Mouse (Mus musculus) thymus, adult 18-20 months (tissue): ENCODE measurements around the gene Zfp366.

Source experiments
- DNase-seq, 2 experiments: peaks; one replicate each; pipeline ENCODE4 v3.0.0; 2022; ENCODE audit warnings: mixed read lengths in 2 of 2

Zfp366 gene

DNA sequence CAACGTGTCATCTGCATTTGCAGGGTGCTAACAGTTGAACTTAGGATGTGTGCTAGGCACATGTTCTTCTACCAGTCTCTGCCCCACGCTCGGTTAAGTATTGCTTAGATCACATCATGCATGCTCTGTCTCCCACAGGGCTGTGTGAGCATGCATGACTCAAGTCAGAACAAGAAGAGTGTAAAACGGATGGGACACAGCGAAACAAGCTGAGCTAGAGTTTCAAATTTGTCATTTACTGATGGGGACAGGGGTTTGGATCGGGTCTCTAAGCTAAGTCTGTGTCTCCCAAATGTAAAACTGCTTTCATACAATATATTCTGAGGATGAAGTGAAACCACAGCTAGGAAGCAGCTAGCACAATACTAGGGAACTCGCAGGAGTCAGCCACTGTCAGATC lies 2.2 kb downstream of the Zfp366 start:
- no peak for DNase-seq

DNA sequence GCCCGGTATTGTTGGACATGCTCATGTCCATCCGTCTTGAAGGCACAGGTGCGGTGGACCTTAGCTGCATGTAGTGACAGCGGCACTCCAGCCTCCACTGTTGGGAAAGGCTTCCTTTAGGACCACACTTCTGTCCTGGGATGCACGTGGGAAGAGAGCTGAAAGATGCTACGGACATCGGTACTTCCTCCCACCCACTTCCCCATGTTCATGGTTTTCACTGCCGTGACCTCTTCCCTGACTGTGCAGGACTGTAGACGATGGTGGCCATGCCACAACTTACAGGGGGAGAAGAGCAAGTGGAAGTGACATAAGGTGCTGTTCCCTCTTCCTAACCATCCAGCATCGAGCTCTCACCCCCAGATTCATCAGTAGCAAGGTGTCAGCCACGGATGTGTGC lies 2.8 kb downstream of the Zfp366 start:
- no peak for DNase-seq

DNA sequence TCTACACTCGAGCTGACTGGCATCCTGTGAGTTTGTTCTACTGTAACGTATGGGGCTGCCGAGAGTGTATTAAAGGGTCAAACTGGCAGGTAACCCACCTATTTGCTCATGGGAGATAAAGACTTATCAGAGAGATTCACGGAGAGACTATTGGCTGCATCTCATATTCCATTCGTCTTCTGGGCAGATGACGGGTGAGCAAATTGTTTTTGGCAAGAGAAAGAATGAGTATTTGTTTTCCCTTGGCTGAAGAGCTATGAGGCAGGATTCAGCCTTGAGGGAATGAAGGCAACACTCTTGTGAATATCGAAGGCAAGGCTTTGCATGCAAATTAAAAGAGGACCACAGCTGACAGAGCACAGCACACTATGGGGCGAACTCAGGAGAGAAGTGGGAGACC lies 4.0 kb downstream of the Zfp366 start:
- no peak for DNase-seq

DNA sequence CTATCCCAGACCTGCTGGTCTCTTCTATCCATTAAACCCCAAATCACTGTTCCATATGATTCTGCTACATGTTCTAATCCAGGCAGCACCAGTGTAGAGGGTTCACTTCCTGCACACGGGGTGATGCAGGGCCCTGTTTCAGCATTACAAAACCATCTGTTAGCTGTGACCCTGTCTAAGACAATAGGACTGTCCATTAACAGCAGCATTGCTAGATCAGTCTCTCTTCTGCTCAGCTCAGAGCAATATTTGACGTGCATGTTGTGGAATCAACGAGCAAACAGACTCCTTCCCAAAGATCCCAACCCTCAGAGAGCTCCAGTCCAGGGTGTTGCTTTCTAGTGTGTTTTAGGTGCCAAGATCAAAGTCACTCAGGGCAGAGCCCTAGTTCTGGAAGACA lies 5.0 kb downstream of the Zfp366 start:
- no peak for DNase-seq

DNA sequence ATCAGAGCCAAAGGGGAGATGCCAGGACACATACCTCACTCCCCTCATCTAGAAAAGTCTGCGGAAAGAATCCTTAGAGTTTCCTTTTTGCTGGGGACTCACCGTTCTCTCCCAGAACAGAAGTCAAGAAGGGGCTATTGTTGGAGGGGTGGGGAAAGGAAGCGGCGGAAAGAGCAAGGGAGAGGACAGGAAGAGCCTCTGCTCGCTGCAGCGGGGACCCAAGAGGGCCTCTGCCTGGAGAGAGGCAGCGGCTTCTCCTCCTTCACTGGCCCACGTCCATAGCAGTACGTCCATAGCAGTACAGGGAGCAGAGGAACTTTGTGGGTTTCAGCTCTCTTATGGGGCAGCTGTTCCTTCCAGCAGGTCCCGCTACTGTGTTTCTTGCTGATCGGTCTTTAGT lies 5.8 kb downstream of the Zfp366 start:
- DNase-seq = no peak

DNA sequence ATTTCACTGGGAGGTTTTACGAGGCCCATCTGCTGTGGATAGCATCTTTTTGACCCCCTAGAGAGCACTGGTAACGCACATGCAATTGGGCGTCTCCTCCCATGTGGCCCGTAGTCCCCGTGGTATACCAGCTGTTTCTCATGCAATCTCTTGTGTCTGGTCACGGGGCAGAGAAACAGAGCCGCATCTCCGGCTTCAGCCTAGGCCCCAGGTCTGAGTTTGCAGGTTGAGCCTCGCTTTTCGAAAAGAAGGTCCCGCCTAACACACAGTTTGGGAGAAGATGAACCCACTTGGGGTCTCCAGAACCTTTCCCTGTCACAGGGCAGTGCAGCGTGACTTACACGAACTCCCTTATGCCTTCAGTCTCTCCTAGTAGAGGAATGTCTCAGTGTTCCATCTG lies 6.4 kb downstream of the Zfp366 start:
- DNase-seq = no peak

DNA sequence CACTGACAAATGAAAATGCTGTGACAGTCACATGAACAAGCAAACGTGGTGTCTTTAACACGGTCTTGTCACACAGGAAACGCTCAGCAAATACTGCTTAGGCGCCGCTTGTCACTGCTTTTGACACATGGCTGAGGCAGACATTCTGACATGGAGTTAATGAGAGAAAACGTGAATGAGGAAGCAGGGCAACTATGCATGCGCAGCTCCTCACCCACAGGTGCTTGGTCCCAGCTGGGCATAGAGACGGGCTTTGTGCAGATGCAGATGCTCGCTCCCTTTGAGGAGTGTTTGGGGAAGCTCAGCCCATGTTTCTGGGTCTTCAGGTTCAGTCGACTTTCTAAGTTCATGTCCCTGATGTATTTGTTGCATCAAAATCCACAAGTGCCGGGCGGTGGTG lies 11.7 kb downstream of the Zfp366 start:
- DNase-seq = no peak

DNA sequence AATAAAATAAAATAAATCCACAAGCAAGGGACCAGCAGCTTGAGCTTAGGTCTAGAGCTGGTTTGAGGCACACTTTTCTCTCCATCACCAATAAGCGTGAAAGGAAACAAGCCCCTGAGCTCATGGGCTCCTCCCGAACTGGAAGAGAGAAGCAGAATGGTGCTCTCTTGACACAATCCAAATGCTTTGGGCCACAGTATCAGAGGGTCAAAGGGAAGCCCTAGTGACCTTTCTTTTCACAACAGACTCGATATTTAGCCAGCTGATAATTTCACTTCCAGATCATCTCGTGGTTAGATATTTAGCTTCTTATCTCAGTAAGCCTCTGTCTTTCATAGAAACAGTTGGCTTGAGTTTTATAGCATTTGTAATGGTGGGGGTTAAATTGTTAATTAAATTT lies 12.2 kb downstream of the Zfp366 start:
- no peak for DNase-seq

DNA sequence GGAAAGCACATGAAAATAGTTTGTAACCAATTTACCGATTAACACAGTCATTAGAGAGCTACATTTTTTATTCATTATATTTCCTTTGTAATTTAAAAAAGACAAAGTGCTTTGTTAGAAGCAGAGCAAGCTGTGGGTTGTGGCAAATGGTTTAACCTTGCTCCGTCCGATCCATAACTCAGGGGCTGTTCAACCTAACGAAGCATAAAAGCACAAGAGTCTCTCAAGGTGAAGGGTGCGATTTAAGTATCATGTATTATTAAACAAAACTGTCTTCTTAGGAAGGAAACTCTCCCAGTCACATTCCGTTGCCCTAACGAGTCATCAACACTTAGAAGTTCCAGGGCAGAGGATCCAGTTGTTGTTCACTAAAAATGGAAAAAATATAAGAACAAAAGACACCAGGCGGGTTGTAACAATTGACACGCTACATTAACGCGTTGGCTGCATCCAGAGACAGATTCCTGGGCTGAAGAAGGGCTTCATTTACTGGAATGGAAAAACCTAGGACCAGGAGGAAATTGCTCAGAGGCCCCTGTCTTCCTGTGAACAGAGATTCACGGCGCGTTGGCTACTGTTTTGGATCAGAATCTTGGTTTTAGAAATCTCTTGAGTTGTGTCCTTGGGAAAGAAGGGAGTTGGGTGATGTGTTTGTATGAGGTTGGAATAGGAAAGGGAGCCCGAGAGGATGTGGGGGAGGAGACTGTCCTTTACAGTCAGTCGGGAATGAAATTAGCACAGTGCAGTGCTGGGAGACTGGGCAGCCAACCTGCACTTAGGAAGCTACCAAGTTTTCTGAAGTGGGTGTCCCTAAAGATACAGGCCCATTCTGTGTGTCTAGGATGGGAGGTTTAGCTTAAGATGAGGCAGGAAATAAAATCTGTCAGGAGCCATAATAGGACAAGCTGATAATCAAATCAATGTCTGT lies 17.3 kb downstream of the Zfp366 start:
- DNase-seq = no peak

DNA sequence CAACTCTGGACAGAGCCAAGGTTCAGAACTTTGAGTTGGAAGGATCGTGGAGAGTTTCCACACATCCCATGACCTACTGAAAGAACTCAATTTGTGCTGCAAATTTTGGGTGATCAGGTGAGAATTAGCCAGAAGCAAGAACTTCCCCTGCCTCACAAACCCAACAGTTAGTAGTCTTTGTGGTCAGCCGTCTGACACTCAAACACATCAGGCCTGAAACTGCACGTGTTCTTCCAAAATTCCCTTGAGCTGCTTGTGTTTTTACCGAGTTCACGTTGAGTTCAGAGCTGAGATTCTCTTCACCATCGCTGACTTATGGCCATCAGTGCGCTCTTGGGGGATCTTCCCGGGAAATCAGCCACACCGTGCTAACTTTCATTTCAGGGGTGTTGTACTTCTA lies 22.6 kb downstream of the Zfp366 start:
- no peak for DNase-seq

DNA sequence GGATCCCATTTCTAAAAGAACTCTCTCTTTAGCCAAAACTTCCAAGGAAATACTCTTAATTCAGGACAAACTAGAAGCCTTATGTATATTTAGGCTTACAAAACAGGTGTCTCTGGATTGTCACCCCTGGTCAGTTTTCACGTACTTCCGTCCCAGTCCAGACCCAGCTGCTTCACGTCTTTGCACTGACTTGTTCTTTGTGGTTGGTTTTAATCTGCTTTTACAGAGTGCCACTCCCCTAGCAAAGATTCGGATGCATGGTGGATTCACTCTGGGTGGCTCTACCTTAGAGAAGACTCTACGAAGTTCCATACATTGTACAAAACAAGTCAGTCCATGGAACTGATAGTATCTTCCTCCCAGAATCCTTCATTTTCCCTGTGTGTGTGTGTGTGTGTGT lies 25.2 kb downstream of the Zfp366 start:
- no peak for DNase-seq

DNA sequence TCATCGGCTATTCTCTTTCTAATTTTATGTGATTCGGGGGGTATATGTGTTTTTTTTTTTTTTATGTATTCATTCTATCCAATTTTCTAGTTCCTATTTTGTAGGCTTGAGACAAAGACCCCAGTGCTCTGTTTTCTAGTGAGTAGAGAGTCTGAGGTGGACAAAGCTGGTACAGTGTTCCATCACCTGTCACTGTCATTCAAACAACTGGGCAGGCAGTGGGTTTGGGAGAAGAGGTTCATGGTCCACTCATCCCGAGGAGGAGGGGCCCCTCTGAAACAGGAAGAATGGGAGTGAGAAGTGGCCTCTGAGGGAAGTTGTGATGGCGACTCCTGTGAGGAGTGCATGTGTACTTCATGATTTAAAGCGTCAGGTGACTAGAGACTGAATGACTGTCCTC lies 26.2 kb downstream of the Zfp366 start:
- DNase-seq = no peak

DNA sequence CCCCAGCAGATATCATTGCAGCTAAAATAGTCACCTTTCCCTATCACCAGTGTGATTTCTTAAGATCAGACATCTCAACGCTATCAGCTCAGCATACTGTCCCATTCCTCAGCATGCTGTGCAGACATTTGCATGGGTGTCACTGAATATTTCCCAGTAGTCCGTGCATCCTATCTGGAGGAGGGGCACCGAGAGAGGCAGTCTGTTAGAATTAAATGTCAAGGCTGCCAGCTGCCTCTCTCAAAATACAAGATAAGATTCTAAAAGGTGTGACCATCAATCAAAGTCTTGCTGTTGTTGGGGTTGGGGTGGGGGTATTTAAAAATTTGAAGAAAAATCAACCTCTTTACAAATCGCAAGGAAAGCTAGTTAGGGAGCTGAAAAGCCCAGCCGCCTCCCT lies 28.4 kb downstream of the Zfp366 start:
- no peak for DNase-seq

DNA sequence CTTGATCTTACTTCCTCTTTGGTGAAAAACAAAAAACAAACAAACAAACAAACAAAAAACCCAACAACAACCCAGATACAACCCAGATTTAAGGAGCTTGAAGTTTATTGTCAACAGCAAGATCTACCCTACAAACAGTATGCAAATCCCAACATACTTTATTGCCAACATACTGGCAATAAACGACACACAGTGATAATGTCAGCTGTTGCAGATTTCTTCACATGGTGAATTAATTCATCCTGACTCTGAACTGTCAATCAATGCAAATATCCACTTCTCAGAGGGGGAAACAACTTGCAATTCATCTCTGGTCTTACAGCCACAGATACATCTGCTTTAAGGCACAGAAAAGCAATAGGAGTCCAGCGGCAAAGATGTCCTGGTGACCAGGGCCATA lies 31.4 kb downstream of the Zfp366 start:
- no peak for DNase-seq

DNA sequence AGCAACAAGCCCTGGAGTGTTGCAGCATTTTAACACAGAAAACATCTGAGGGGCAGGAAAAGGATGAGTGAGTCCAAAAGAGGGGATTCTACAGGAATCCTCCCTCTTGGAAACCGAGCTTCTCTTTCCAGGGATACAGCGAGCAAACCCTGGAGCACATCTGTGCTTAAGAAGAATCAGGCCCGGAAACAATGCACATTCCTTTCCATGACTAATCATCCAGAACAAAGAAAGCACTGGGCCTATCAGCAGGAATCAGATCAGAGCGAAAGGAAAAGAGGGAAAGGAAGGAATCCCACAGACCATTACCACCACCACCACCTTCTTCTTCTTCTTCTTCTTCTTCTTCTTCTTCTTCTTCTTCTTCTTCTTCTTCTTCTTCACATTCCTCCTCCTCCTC lies 33.4 kb downstream of the Zfp366 start:
- no peak for DNase-seq

DNA sequence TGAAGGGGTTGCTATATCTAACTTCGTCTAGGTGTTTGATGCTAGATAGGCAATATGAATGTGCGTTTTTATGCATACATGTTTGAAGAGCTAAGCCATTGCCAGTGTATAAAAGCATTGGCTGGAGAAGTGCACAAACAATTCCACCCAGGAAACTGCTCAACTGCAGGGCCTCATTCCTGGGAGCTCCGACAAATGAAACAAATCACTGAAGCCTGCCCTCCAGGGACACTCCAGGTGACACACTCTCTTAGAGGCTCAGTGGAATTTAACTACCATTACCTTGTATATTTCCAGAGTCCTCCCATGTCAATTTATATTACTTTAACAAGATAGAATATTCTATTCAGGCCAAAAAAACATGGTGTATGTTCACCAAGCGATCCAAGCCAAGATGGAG lies 35.0 kb downstream of the Zfp366 start:
- no peak for DNase-seq

DNA sequence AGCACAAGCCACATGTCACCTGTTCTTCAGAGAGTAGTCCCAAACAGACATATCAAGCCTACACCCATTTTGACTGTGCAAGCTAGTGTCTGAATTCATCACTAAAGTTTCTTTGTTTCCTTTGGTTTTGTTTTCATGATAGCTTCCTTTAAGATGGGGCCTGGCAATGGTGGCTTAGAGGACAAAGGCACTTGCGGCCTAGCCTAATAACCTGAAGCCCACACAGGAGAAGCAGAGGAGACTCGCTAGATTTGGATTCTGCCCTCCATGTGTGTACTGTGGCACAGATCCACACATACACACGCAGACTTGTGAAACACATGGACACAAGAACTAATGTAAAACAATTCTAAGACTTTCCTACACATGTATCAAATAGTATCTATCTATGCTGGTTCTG lies 37.4 kb downstream of the Zfp366 start:
- no peak for DNase-seq

DNA sequence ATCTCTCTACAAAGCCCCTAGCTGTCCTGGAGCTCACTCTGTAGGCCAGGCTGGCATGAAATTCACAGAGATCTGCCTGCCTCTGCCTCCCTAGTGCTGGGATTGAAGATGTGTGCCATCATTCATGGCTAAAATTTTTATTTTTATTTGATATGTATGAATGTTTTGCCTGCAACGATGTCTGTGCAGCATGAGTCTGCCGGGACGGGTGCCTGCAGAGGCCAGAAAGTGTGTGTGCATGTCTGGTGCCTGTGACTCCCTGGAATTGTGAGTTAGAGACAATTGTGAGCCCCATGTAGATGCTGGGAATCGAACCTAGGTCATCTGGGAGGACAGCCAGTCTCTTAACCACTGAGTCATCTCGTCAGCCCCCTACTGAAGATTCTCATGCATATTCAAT lies 37.9 kb downstream of the Zfp366 start:
- no peak for DNase-seq

DNA sequence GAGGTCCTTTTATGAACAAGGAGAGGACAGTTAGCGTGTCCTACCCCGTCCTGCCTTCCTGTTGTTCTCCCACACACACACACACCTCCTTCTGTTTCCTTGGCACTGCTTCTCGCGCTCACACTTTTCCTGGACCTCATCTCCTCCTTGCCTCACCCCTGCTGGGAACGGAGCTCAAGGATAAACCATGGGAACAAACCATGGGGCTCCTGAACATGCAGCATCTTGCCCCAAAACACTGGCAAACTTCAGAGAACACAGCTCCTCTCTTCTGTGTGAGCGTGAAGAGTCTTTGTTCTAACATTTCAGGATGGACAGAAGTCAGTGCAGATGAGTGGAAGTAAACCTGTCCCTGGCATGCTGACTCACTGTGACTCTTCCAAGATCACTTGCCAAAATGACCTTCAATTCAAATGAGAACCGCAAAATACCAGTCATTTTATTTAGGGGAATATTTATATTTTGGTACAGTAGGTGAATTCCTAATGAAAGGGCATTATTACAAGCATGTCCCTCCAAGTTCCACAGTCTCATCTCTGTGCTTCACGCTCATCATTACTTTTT lies 38.8 kb downstream of the Zfp366 start:
- DNase-seq = no peak

DNA sequence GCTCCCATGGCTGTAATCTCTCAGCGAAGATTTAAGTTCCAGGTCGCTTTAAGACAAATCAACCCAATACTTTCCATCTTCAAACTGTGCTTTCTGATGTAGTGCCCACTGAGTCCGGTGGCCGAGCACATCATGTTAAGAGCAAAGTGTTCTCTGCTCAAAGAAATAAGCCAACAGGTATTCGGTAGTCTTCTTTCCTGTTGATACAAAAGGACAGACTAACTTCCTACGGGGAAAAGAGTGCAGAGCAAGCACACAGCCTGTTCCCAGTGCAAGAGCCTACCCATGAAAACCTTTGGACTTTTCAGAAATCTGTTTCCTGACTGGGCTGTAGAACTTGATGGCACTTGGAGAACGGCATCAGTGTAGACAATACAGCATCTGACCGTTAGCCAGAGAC lies 39.3 kb downstream of the Zfp366 start:
- no peak for DNase-seq

DNA sequence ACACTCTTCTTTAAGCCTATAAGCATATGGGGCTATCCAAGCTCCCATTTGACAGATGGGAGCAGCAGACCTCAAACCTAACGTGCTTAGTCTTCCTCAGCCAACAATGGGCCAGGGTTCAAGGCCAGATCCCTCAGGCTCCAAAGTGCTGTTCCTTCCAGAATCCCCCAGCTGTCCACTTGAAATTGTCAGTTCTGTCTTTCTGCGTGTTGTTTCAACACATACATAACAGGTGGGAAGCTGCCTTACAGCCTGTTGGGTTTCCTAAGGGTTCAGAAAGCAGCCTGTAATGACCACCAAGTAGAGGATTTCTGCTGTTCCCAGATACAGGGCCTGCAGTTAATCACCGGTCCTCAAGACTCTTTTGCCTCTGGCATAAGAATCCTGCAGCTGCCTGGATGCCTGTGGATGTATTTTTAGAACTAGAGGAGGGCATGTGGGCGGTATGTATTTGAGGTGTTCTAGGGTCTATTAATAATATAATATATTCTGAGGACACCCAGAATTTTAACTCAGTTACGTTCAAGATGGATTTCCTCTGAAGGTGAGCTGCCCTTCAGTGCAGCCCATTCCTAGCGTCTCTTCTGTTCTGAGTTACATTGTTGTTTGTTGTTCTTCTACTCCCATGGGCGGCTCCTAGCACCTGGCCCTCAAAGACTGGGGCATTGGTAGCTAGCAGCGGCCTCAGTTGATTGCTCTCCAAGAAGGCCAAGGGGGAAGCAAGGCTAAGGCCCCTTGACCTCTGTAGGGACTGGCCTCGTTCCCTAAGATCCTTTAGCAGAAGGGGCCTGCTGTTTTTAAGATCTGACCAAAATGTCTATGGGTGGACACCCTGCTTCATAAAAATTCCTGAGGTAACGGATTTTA lies 41.0 kb downstream of the Zfp366 start:
- no peak for DNase-seq

DNA sequence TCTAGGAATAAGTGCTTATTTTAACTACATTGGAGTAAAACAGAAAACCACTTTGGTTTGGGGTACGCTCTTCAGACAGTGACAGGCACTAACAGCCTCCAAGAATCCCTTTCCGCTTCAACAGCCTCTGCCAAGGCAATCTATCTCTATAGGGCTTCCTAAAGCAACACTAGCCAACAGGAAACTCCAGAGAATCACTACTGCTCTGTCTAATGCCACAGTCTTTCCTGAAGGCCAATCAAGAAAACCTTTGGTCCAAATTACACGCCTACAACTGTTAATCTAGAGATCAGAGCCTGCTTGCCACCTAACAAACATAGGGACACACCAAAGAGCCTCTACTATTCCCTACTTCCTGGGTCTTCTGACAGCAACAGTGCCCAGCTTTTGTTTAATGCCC lies 42.2 kb downstream of the Zfp366 start:
- DNase-seq = no peak

DNA sequence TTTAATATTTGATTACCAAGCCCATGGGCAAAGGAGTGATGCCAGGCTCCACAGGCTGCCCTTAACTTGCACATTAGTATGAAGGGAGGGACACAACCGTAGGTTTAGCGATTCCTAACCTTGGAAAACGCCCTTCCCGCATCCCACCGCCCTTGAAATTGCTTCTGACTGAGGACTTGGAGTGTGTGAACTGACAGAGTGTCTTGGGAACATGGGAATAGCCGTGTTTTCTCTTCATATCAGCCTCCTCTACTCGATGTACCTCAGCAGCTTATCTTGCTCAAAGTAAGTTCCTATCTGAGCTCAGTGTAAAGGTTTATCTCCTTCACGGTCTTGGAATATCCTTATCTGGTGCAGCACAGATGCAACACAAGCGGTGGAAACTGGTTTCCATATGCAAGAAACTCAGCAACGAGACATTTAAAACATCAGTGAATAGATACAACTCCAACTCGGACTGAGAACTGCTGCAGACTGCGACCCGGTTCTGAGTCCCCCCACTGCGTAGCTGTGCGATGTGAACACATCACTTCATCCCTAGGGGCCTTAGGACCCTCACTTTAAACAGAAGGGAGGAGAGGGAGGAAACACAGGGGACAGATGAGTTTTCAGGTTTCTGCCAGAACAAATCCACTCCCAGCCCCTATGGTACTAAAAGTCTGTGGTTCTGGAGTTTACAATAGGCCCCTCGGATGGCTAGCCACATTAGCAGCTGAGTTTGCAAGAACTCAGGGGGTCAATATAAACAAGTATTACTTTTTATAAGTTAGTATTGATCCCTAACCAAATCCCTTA lies 43.0 kb downstream of the Zfp366 start:
- no peak for DNase-seq
